Mouse (Mus musculus) adipocyte (in vitro differentiated cells): ENCODE measurements at regions not wholly inside any gene's neighbourhood (a gene's known extent, or its start where the extent isn't known, plus 50 kb on each side); places are given as distances from the start of the nearest gene placed in this dataset.
A peak's percentile ranks its signal among the peaks of the same experiment; 100 is the strongest.

ENCODE experiments used
- DNase-seq: peaks from one replicate; pipeline ENCODE4 v3.0.0-alpha.2; 2016; ENCODE audit warnings: low spot score

DNA sequence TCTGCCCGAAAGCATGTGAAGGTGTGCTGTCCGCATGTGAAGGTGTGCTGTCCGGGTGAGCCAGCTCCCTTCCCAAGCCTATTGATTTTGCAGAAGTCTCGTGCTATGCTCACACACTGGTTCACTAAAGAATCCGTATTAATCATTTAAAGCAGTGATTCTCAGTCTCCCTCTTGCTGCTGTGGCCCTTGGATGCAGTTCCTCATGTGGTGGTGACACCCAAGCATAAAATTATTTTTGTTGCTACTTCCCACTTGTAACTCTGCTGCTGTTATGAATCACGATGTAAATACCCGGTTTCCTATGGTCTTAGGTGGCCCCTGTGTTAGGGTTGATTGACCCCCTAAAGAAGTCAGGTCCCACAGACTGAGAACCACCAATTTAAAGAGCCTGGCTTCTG lies 55.7 kb upstream of the Emb start:
- no peak for DNase-seq

DNA sequence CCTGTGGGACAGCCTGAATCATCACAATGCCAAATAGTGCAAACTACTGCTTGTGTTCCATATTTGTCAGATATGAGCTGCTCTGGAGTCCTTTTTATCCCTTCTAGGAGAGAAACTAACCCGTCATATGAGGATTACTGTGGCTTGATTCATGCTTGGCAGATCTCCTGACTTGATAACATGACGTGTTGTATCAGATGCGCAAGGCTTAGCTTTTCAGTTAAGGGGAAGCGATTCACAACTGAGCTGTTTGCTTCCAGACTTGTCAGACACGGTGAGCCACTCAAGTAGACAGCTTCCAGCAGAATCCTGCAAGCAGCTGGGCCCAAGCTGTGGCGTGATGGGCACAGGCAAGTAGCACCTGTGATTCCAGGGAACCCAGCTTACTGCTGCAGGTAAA lies 64.5 kb upstream of the Emb start:
- DNase-seq = peak; percentile 24

- DNase-seq = peak; percentile 6
Observed at GRCm38 (mm10) chr13:117143255-117143654, 65.1 kb upstream of the Emb start.

GRCm38 (mm10) chr13:117134352-117134751 lies 74.0 kb upstream of the Emb start:
- DNase-seq = peak; percentile 7

GRCm38 (mm10) chr13:117132123-117132522 lies 76.2 kb upstream of the Emb start:
- no peak for DNase-seq

- DNase-seq = no peak
Observed at GRCm38 (mm10) chr13:117127813-117128549, 80.4 kb upstream of the Emb start.

DNA sequence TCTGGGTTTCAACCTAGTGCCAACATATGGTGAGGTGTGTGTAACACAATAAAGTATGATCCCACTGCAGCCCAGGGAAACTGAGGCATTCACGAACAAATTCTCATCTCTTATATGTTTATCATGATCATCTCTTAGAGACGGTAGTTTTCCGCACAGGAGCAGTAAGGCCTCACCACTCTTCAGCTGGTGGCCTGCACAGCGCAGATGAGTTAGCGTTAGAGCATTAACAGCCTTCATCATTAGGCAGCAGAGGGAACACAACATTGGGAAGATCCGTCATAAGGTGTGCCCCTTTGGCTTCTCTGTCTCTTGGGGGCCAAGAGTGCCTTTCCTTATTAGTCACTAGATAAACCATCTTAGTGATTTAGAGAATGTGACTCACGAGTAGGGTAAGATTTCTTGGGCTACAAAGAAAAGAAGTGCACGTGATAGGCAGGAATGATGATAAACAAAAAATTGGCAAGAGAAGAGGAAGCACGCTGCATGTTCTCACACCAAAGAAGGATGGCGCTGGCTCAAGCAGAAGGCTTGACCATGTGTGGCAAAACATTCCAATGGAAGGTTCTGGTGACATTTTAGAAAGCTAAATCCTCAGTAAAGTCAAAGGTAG lies 81.1 kb upstream of the Emb start:
- no peak for DNase-seq

DNA sequence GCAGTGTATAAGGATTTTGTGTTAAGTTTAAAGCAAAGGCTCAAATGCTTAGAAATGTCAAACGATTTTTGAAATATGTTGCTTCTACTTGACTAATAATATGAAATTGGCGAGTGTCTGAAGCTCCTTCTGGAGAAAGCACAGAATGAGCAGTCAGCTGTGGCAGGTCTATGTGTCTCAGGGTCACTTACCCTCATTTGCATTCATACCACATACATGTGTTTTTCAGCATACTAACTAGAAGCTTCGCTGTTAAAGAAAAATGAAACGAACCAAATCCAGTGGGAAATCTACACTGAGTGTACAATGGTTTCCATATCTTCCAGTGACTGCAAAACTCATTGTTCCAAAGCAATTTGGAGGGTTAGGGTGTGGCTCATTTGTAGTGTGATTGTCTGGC lies 88.7 kb upstream of the Emb start:
- DNase-seq = no peak

- no peak for DNase-seq
Observed at GRCm38 (mm10) chr13:117114797-117115196, 89.5 kb upstream of the Parp8 start.

GRCm38 (mm10) chr13:117112424-117112823 lies 87.1 kb upstream of the Parp8 start:
- no peak for DNase-seq

DNA sequence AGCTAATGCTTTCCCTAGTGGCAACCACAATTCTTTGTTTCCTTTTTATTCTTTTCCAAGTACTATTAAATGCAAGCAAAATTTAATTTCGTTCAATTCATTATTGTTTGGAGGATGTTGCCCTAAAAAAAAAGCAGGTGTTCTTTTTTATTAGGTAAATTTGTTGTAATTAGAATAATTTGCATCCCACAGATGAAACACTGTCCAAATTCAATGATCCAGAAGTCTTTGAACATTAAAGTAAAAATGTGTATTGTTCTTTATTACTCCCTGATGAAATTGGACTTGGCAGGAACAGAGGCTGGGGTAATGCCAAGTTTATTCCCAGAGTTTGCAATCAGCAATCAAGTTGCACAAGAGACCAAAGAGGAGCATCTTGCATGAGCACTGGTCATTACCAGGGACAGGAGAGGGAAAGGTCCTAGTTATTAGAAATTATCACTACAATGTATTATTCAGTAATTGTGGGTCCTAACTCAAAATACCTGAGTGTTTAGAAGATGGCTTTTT lies 79.9 kb upstream of the Parp8 start:
- DNase-seq = peak; percentile 59

DNA sequence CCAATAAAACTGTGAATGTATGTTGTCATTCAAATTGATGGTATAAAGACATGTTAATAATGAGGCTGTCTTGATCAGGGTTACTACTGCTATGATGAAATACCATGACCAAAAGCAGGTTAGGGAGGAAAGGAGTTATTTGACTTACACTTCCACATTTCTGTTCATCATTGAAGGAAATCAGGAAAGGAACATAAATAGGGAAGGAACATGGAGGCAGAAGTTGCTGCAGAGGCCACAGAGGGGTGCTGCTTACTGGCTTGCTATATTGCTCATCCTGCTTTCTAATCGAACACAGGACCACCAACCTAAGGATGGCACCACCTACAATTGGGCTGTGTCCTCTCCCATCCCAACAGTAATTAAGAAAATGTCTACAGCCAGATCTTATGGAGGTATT lies 69.4 kb upstream of the Parp8 start:
- no peak for DNase-seq

- no peak for DNase-seq
Observed at GRCm38 (mm10) chr13:117088629-117089028, 63.3 kb upstream of the Parp8 start.

DNA sequence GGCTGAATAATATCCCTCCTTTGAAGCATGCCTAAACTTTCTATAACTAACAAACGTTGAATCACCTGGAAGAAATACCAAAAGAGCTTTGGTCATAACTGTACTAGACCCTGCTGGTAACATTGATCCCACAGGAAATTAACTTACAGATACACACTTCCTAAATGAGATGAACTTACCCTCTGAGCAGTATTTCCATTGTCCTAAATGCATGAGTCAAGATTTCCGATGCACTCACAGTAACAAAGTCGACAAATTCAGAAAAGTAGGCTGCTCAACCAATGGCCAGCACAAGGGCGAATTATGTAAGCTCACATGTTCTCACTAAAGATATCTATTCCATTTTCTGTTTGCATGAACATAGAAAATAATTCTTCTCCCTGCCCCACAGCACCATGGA lies 57.4 kb upstream of the Parp8 start:
- no peak for DNase-seq

DNA sequence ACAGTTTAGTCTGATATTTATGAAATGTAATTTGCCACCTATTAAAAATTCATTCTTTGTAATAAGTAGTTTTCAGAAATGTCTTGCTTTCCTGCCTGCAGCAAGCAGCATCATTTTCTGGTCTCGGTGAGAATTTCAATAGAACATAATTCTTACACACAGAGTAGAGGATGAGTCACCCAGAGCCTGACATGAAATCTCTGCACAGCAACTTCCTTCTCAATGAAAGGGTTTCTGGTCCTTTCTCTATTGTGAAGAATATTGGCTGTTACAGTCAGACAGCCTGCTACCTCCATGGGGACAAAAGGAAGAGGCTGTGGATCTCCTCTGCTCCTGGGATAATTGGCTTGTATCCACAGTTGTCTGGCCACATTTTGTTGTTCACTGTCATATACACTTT lies 54.0 kb upstream of the Parp8 start:
- no peak for DNase-seq
